Mouse (Mus musculus) left cerebral cortex, adult 9 months (tissue): ENCODE measurements at regions not wholly inside any gene's neighbourhood (a gene's known extent, or its start where the extent isn't known, plus 50 kb on each side); places are given as distances from the start of the nearest gene placed in this dataset.

ENCODE experiments used
- DNase-seq, 2 experiments: peaks; one replicate each; pipeline ENCODE4 v3.0.0; 2022; ENCODE audit warnings: low spot score in 2 of 2

- DNase-seq: no peak
These were observed 282.1 kb upstream of the Rasa1 start for GRCm38 (mm10) chr13:85570886-85571527.

GRCm38 (mm10) chr13:85557821-85558220, 268.9 kb upstream of the Rasa1 start:
- no peak for DNase-seq

- peak in 1 of 2 experiments; percentile 62 for DNase-seq
These were observed 267.3 kb upstream of the Rasa1 start for GRCm38 (mm10) chr13:85556101-85556853.

GRCm38 (mm10) chr13:85553072-85553471, 264.1 kb upstream of the Rasa1 start:
- DNase-seq: no peak

- no peak for DNase-seq
These were observed 220.7 kb upstream of the Rasa1 start for GRCm38 (mm10) chr13:85509671-85510070.

GRCm38 (mm10) chr13:85508552-85508951, 219.6 kb upstream of the Rasa1 start:
- DNase-seq: no peak

GRCm38 (mm10) chr13:85507374-85508101, 218.6 kb upstream of the Rasa1 start:
- no peak for DNase-seq

- peak in 1 of 2 experiments; percentile 27 for DNase-seq
These were observed 217.9 kb upstream of the Rasa1 start for GRCm38 (mm10) chr13:85506875-85507274.

- no peak for DNase-seq
These were observed 217.1 kb upstream of the Rasa1 start for GRCm38 (mm10) chr13:85506030-85506429.

- no peak for DNase-seq
These were observed 216.1 kb upstream of the Rasa1 start for GRCm38 (mm10) chr13:85505046-85505445.

GRCm38 (mm10) chr13:85504001-85504400, 215.1 kb upstream of the Rasa1 start:
- DNase-seq: no peak

GRCm38 (mm10) chr13:85498696-85499095, 209.8 kb upstream of the Rasa1 start:
- no peak for DNase-seq

- DNase-seq: no peak
These were observed 195.9 kb upstream of the Rasa1 start for GRCm38 (mm10) chr13:85484790-85485189.

GRCm38 (mm10) chr13:85483348-85483747, 194.4 kb upstream of the Rasa1 start:
- no peak for DNase-seq

GRCm38 (mm10) chr13:85479405-85479804, 190.5 kb upstream of the Rasa1 start:
- no peak for DNase-seq

- DNase-seq: no peak
These were observed 187.4 kb upstream of the Rasa1 start for GRCm38 (mm10) chr13:85476274-85476846.

- no peak for DNase-seq
These were observed 182.4 kb upstream of the Rasa1 start for GRCm38 (mm10) chr13:85471340-85471739.

GRCm38 (mm10) chr13:85459387-85459786, 170.5 kb upstream of the Rasa1 start:
- DNase-seq: no peak

- no peak for DNase-seq
These were observed 169.7 kb upstream of the Rasa1 start for GRCm38 (mm10) chr13:85458611-85459010.

GRCm38 (mm10) chr13:85439581-85439980, 150.7 kb upstream of the Rasa1 start:
- DNase-seq: no peak

- no peak for DNase-seq
These were observed 148.9 kb upstream of the Rasa1 start for GRCm38 (mm10) chr13:85437875-85438274.

GRCm38 (mm10) chr13:85437009-85437408, 148.1 kb upstream of the Rasa1 start:
- DNase-seq: no peak
